13 mouse cellular contexts compared by ENCODE assay signal in genomic region chr14:30875130-30875865, GRCm38 (mm10). TPM values are rescaled to one million over a fixed set of nuclear protein-coding genes. Genes with fewer than 3 reads are reported as not detected.
DNase-seq lines count a peak whose midpoint lies in the region; ATAC-seq and TF ChIP-seq lines count a peak whose summit lies in the region.
"Had no signal": no experiment of that assay in that cellular context is flagged by ENCODE, and none has a peak within 500 bp of the region (broad histone marks: within the 10 kb centered on the region; RNA-seq: fewer than 3 reads in every experiment).

No protein-coding gene starts in this region.

- peak overlapping the region; percentile 48 for H3K27ac ChIP-seq in liver, adult 2 months (replicated peaks; ENCODE audit: insufficient read depth, low read depth, low read length)
- H3K27ac ChIP-seq in hindbrain, embryonic 14.5 days, result no peak overlapping the region
- H3K27ac ChIP-seq in midbrain, embryonic 10.5 days (replicated peaks), result no peak overlapping the region
- H3K27ac ChIP-seq: limb, embryonic 13.5 days had no signal

- no peak for TF ChIP-seq POLR2A in liver, adult 2 months (IDR thresholded peaks at IDR 0.05; ENCODE audit: extremely low read depth, insufficient read depth, low read length)

- peak overlapping the region; percentile 6; the same call in 1 of the 2 replicates for H3K9ac ChIP-seq in liver, adult 2 months (ENCODE audit: low read depth, low read length)
- no peak overlapping the region for H3K9ac ChIP-seq in hindbrain, embryonic 14.5 days
- H3K9ac ChIP-seq: limb, embryonic 13.5 days had no signal

- peaks cover 20% of the 10 kb centered on the region for H3K4me1 ChIP-seq in liver, adult 2 months (ENCODE audit: control insufficient read depth, insufficient read depth, low read length)
- no peaks in the 10 kb centered on the region for H3K4me1 ChIP-seq in hindbrain, embryonic 14.5 days (replicated peaks; ENCODE audit: control insufficient read depth, insufficient read depth, low read length)
- H3K4me1 ChIP-seq in midbrain, embryonic 10.5 days, result peaks cover 5% of the 10 kb centered on the region

- no peaks in the 10 kb centered on the region for H3K36me3 ChIP-seq in liver, adult 2 months (ENCODE audit: control insufficient read depth, insufficient read depth, low read length)
- peaks cover 44% of the 10 kb centered on the region for H3K36me3 ChIP-seq in hindbrain, embryonic 14.5 days (replicated peaks; ENCODE audit: control insufficient read depth, insufficient read depth)
- H3K36me3 ChIP-seq in midbrain, embryonic 10.5 days, result peaks cover 53% of the 10 kb centered on the region

- WGBS in liver, adult 2 months, result 23% methylated on average over 12 of the region's 12 CpGs
- 92% methylated on average over 12 of the region's 12 CpGs for WGBS in hindbrain, embryonic 14.5 days
- WGBS in midbrain, embryonic 10.5 days, result 92% methylated on average over 12 of the region's 12 CpGs

- H3K79me2 ChIP-seq in liver, adult 2 months (ENCODE audit: control insufficient read depth, insufficient read depth, low read length), result no peaks in the 10 kb centered on the region

- no peak for TF ChIP-seq CTCF in Patski (IDR thresholded peaks at IDR 0.05)
- TF ChIP-seq CTCF in liver, adult 2 months (IDR thresholded peaks at IDR 0.05; ENCODE audit: low read depth, low read length), result no peak

- peak; percentile 6 for ATAC-seq in Patski
- peak; percentile 34; the same call in 1 of the 2 replicates for ATAC-seq in megakaryocyte-erythroid progenitor cell, adult 5-6 weeks (replicated peaks; ENCODE audit: low FRiP score, low TSS enrichment, poor library complexity, severe bottlenecking)
- no peak for ATAC-seq in hindbrain, embryonic 14.5 days (ENCODE audit: low FRiP score)
- no peak for ATAC-seq in CD4-positive, CD25-positive, alpha-beta regulatory T cell, adult 4 months

- peak; percentile 28 for DNase-seq in kidney, adult 18-20 months
- DNase-seq in kidney, adult 8-10 months, result no peak
- DNase-seq in Patski (ENCODE audit: low read depth, low spot score), result no peak
- peak; percentile 96 for DNase-seq in liver, adult 2 months (ENCODE audit: extremely low read depth, low read depth, low spot score)
- DNase-seq in hindbrain, embryonic 14.5 days (ENCODE audit: low spot score), result no peak
- DNase-seq in midbrain, embryonic 10.5 days (ENCODE audit: low spot score), result no peak
- DNase-seq: cerebellum, adult 9-10 months; layer of hippocampus, adult 9-11 months had no signal

- CTCF ChIA-PET in Patski (lab: Charles Lee), result interaction anchor here (1.1 to 3.5 kb wide), 7 partner anchors 9 to 76 kb away, joined by 3 to 24 read pairs (median 4); partner anchors contain the start of genes Itih1 and Nek4

- H3K9me3 ChIP-seq in hindbrain, embryonic 14.5 days (ENCODE audit: control insufficient read depth, low read length), result no peaks in the 10 kb centered on the region
- H3K9me3 ChIP-seq in midbrain, embryonic 10.5 days (replicated peaks), result no peaks in the 10 kb centered on the region
- H3K9me3 ChIP-seq: limb, embryonic 13.5 days had no signal

- POLR2A ChIA-PET in Patski (lab: Charles Lee), result interaction anchor here (1.0 kb wide), 1 partner anchor 69 kb away, joined by 4 read pairs; no protein-coding TSS in a partner anchor

- H3K27me3 ChIP-seq in Patski, result no peaks in the 10 kb centered on the region
- H3K27me3 ChIP-seq in liver, adult 2 months (ENCODE audit: control insufficient read depth, insufficient read depth, low read length), result no peaks in the 10 kb centered on the region
- H3K27me3 ChIP-seq in hindbrain, embryonic 14.5 days (ENCODE audit: control insufficient read depth, insufficient read depth, low read length), result no peaks in the 10 kb centered on the region
- H3K27me3 ChIP-seq in midbrain, embryonic 10.5 days (ENCODE audit: low read depth, poor library complexity, severe bottlenecking), result no peaks in the 10 kb centered on the region
- H3K27me3 ChIP-seq: limb, embryonic 13.5 days had no signal

- H3K4me3 ChIP-seq in liver, adult 2 months (ENCODE audit: insufficient read depth, low read depth, low read length), result no peak overlapping the region
- H3K4me3 ChIP-seq in hindbrain, embryonic 14.5 days (replicated peaks; ENCODE audit: low read length), result no peak overlapping the region
- H3K4me3 ChIP-seq in midbrain, embryonic 10.5 days, result no peak overlapping the region
- H3K4me3 ChIP-seq: limb, embryonic 13.5 days had no signal

- no peak overlapping the region for H3K4me2 ChIP-seq in hindbrain, embryonic 14.5 days (replicated peaks)
- H3K4me2 ChIP-seq: limb, embryonic 13.5 days had no signal

- in situ Hi-C loops in Patski (cut with MboI; ENCODE audit: low pct_unique_long_range_greater_than_20kb), result no loop called here

RNA-seq across cellular contexts. Expression of gene Mustn1, which starts 3.7 kb away (rescaled TPM):
- polyA plus RNA-seq in Patski (2021), result 0.46 TPM
- total RNA-seq in liver, adult 2 months (2014; rRNA removed), result 1.0 and 2.3 TPM in 2 replicates
- polyA plus RNA-seq in liver, adult 2 months (2012; rRNA removed), result 4.1 and 4.4 TPM in 2 replicates
- 0.52 and 1.4 TPM in 2 replicates for total RNA-seq in megakaryocyte-erythroid progenitor cell, adult 5-6 weeks (2014; fragmentation: Nextera tagmentation)
- 1.2 TPM in 1 of 2 replicates, not detected in the other for total RNA-seq in megakaryocyte-erythroid progenitor cell, adult 5-6 weeks (2017)
- polyA plus RNA-seq in hindbrain, embryonic 14.5 days (2014; fragmentation: Nextera tagmentation; extraction: Ambion mirVana), result 0.67 and 1.5 TPM in 2 replicates
- polyA plus RNA-seq in CD4-positive, CD25-positive, alpha-beta regulatory T cell, adult 4 months (2017; shearing (Covaris generic)), result 1 to 10 TPM in 1 of 2 experiments, under 1 TPM in 1; 0.26 to 1.0 TPM
- 0.19 and 0.46 TPM in 2 replicates for polyA plus RNA-seq in midbrain, embryonic 10.5 days (2016; fragmentation: Nextera tagmentation; extraction: Ambion mirVana)
- total RNA-seq: hematopoietic stem cell, adult 5-6 weeks; monocyte, adult 5-6 weeks had no signal

RNA-seq across cellular contexts. Expression of gene Itih4, which starts 11.0 kb away (rescaled TPM):
- polyA plus RNA-seq in Patski (2021), result 0.65 TPM
- 1,004 and 1,280 TPM in 2 replicates for total RNA-seq in liver, adult 2 months (2014; rRNA removed)
- 1,016 and 1,052 TPM in 2 replicates for polyA plus RNA-seq in liver, adult 2 months (2012; rRNA removed)
- not detected in 2 replicates for total RNA-seq in megakaryocyte-erythroid progenitor cell, adult 5-6 weeks (2014; fragmentation: Nextera tagmentation)
- total RNA-seq in megakaryocyte-erythroid progenitor cell, adult 5-6 weeks (2017), result not detected in 2 replicates
- polyA plus RNA-seq in hindbrain, embryonic 14.5 days (2014; fragmentation: Nextera tagmentation; extraction: Ambion mirVana), result not detected in 2 replicates
- not detected for polyA plus RNA-seq in CD4-positive, CD25-positive, alpha-beta regulatory T cell, adult 4 months (2017; shearing (Covaris generic))
- not detected in 2 replicates for polyA plus RNA-seq in midbrain, embryonic 10.5 days (2016; fragmentation: Nextera tagmentation; extraction: Ambion mirVana)
- total RNA-seq: hematopoietic stem cell, adult 5-6 weeks; monocyte, adult 5-6 weeks had no signal

RNA-seq across cellular contexts. Expression of gene Itih3, which starts 48.3 kb away (rescaled TPM):
- polyA plus RNA-seq in Patski (2021), result 0.42 TPM
- total RNA-seq in liver, adult 2 months (2014; rRNA removed), result 603 and 791 TPM in 2 replicates
- 335 and 492 TPM in 2 replicates for polyA plus RNA-seq in liver, adult 2 months (2012; rRNA removed)
- total RNA-seq in megakaryocyte-erythroid progenitor cell, adult 5-6 weeks (2014; fragmentation: Nextera tagmentation), result not detected in 2 replicates
- total RNA-seq in megakaryocyte-erythroid progenitor cell, adult 5-6 weeks (2017), result not detected in 2 replicates
- 2.5 and 3.1 TPM in 2 replicates for polyA plus RNA-seq in hindbrain, embryonic 14.5 days (2014; fragmentation: Nextera tagmentation; extraction: Ambion mirVana)
- polyA plus RNA-seq in CD4-positive, CD25-positive, alpha-beta regulatory T cell, adult 4 months (2017; shearing (Covaris generic)), result not detected
- polyA plus RNA-seq in midbrain, embryonic 10.5 days (2016; fragmentation: Nextera tagmentation; extraction: Ambion mirVana), result 0.53 and 0.59 TPM in 2 replicates
- total RNA-seq: hematopoietic stem cell, adult 5-6 weeks; monocyte, adult 5-6 weeks had no signal

RNA-seq across cellular contexts. Expression of gene Tmem110, which starts 49.9 kb away (rescaled TPM):
- polyA plus RNA-seq in Patski (2021), result 15.0 TPM
- 3.7 and 4.1 TPM in 2 replicates for total RNA-seq in liver, adult 2 months (2014; rRNA removed)
- polyA plus RNA-seq in liver, adult 2 months (2012; rRNA removed), result 7.5 and 8.2 TPM in 2 replicates
- total RNA-seq in megakaryocyte-erythroid progenitor cell, adult 5-6 weeks (2014; fragmentation: Nextera tagmentation), result 3.3 and 14.3 TPM in 2 replicates
- 4.1 and 6.9 TPM in 2 replicates for total RNA-seq in megakaryocyte-erythroid progenitor cell, adult 5-6 weeks (2017)
- polyA plus RNA-seq in hindbrain, embryonic 14.5 days (2014; fragmentation: Nextera tagmentation; extraction: Ambion mirVana), result 21.6 and 24.0 TPM in 2 replicates
- 1 to 10 TPM; 4.6 to 6.3 TPM for polyA plus RNA-seq in CD4-positive, CD25-positive, alpha-beta regulatory T cell, adult 4 months (2017; shearing (Covaris generic))
- polyA plus RNA-seq in midbrain, embryonic 10.5 days (2016; fragmentation: Nextera tagmentation; extraction: Ambion mirVana), result 20.3 and 24.4 TPM in 2 replicates

Comparison
In these comparisons a context has a peak if more than half of its experiments do, and no peak if none do; other contexts are left out.
1. DNase-seq: peak in kidney, adult 18-20 months (single experiment) and liver, adult 2 months (single experiment); none in kidney, adult 8-10 months (0 of 2), Patski (single experiment), hindbrain, embryonic 14.5 days (single experiment) and midbrain, embryonic 10.5 days (single experiment).
2. ATAC-seq: peak in Patski (single experiment) and megakaryocyte-erythroid progenitor cell, adult 5-6 weeks (single experiment); none in hindbrain, embryonic 14.5 days (single experiment) and CD4-positive, CD25-positive, alpha-beta regulatory T cell, adult 4 months (single experiment).
3. RNA of gene Itih4, which starts 11.0 kb away (polyA plus RNA-seq): 1,016 to 1,052 TPM in liver, adult 2 months; 0.65 TPM in Patski (single experiment), not detected in hindbrain, embryonic 14.5 days, not detected in CD4-positive, CD25-positive, alpha-beta regulatory T cell, adult 4 months and not detected in midbrain, embryonic 10.5 days; every median in the first group is over 100 times any median in the second.
4. RNA of gene Itih3, which starts 48.3 kb away (polyA plus RNA-seq): 335 to 492 TPM in liver, adult 2 months; 2.5 to 3.1 TPM in hindbrain, embryonic 14.5 days, 0.53 to 0.59 TPM in midbrain, embryonic 10.5 days, 0.42 TPM in Patski (single experiment) and not detected in CD4-positive, CD25-positive, alpha-beta regulatory T cell, adult 4 months; every median in the first group is over 10 times any median in the second.